Mouse (Mus musculus) heart, adult 18-20 months (tissue): ENCODE measurements at regions not wholly inside any gene's neighbourhood (a gene's known extent, or its start where the extent isn't known, plus 50 kb on each side); places are given as distances from the start of the nearest gene placed in this dataset.

Experiments used
- DNase-seq, 2 experiments: peaks; one replicate each; pipeline ENCODE4 v3.0.0; 2021 to 2022; ENCODE audit warnings: mixed read lengths in 1 of 2

- peak in 1 of 2 experiments; percentile 7 for DNase-seq
These were observed 104.2 kb upstream of the Fn1 start for GRCm38 (mm10) chr1:71757236-71757635.

GRCm38 (mm10) chr1:71756159-71756558 lies 103.2 kb upstream of the Fn1 start:
- no peak for DNase-seq

GRCm38 (mm10) chr1:71755435-71755834 lies 102.4 kb upstream of the Fn1 start:
- DNase-seq: peak; percentile 6 to 7

- DNase-seq: no peak
These were observed 99.4 kb upstream of the Fn1 start for GRCm38 (mm10) chr1:71752351-71752750.

- DNase-seq: no peak
These were observed 98.6 kb upstream of the Fn1 start for GRCm38 (mm10) chr1:71751601-71752000.

DNA sequence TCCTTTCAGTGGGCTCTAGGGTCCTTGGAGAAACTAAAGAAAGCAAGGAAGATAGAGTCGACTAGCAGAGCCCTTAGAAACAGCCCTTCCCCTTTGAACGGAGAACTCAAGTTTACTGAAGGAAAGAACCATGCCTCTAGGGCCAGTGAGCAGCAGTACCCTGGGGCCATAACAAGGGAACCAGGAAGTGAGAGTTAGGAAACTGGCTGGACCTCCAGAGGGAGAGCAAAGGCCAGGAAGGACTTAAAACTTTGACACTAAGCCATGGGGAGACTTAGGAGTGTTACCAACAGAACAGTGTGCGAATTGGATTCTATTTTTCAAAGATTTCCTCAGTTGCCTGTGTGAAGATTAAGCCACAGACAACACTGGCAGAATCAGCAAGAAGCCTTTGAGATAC lies 82.6 kb upstream of the Fn1 start:
- DNase-seq: peak; percentile 6 to 8

- no peak for DNase-seq
These were observed 78.6 kb upstream of the Fn1 start for GRCm38 (mm10) chr1:71731623-71732022.

- DNase-seq: no peak
These were observed 78.0 kb upstream of the Fn1 start for GRCm38 (mm10) chr1:71731011-71731410.

- no peak for DNase-seq
These were observed 75.9 kb upstream of the Fn1 start for GRCm38 (mm10) chr1:71728852-71729347.

- no peak for DNase-seq
These were observed 70.8 kb upstream of the Fn1 start for GRCm38 (mm10) chr1:71723816-71724215.

DNA sequence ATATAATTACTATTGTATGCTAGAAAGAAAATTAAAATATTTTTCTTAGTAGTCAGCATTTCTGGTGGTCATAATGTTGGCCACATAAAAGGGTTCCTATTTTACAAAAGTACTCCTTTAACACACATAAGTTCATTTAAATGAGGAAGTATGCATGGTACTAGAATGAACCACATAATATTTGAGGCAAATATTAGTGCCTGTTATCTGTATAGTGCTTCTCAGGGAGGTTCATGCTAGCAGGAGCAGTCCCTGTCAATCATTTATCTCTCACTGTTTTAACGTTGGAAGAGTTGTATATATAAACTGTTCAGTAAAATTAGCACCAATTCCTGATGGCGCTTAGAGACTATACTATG lies 70.0 kb upstream of the Fn1 start:
- no peak for DNase-seq

GRCm38 (mm10) chr1:71722211-71723038 lies 69.4 kb upstream of the Fn1 start:
- no peak for DNase-seq
